Mouse (Mus musculus): ENCODE data around the gene Ddx31. TPM values are rescaled to one million over a fixed set of nuclear protein-coding genes. Genes with fewer than 3 reads are reported as not detected.

Ddx31 gene
- total and polyA plus RNA-seq, 3 experiments, result 20.9 to 26.0 TPM; not detected in 1

DNA sequence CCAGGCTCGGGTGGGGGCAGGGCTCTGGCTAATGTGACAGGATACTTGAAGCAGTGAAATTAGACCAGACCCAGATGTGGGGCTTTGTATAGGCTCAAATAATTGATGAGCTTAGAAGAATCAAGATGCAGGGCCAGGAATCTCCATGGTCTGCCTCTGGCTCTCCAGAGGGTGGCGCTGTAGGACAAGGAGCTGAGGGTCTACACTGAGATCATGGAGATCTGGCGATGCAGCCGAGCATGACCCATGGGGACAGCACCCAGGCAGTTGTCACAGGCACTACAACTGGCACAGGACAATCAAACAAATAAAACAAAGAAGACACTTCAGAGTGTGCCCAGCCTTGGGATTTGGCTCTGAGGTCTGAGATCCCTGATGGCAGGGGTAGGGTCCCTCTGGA lies 83.7 kb downstream of the Ddx31 start:
- Histone ChIP-seq H3K36me3 (ENCODE audit: control insufficient read depth in 1 of 2, insufficient read depth in 2 of 2, low read length in 2 of 2) (no peaks in the 10 kb centered on the region), H3K27me3 (ENCODE audit: control insufficient read depth in 1 of 2, insufficient read depth in 2 of 2, low read length in 2 of 2) (no peaks in the 10 kb centered on the region), H3K9me3 (replicated peaks; ENCODE audit: insufficient read depth, low read length) (no peaks in the 10 kb centered on the region), H3K4me3 (ENCODE audit: control insufficient read depth in 1 of 2, insufficient read depth in 1 of 2, low read depth in 2 of 2, low read length in 2 of 2) (no peak overlapping the region), H3K79me2 (ENCODE audit: control insufficient read depth, insufficient read depth, low read length, poor library complexity) (no peaks in the 10 kb centered on the region), H3K9ac (ENCODE audit: control insufficient read depth, low read depth, low read length, poor library complexity, severe bottlenecking) (no peak overlapping the region), H3K27ac (ENCODE audit: control insufficient read depth, low read depth, low read length) (no peak overlapping the region), H3K4me1 (ENCODE audit: control insufficient read depth in 1 of 2, insufficient read depth in 2 of 2, low read length in 2 of 2) (no peaks in the 10 kb centered on the region)
- TF ChIP-seq CHD1 (IDR thresholded peaks at IDR 0.05; ENCODE audit: low read depth, low read length), result no peak
- no peak for TF ChIP-seq USF1 (IDR thresholded peaks at IDR 0.05; ENCODE audit: low read depth, low read length)
- TF ChIP-seq TCF12 (IDR thresholded peaks at IDR 0.05; ENCODE audit: low read depth, low read length), result no peak
- TF ChIP-seq KAT2A (conservative IDR thresholded peaks at IDR 0.05; ENCODE audit: low read depth, low read length), result no peak
- peak; percentile 80 for TF ChIP-seq RAD21 (IDR thresholded peaks at IDR 0.05; ENCODE audit: low read depth, low read length)
- no peak for TF ChIP-seq SIN3A (IDR thresholded peaks at IDR 0.05; ENCODE audit: low read length)
- TF ChIP-seq GABPA (IDR thresholded peaks at IDR 0.05; ENCODE audit: low read depth, low read length), result no peak
- no peak for TF ChIP-seq ZMIZ1 (IDR thresholded peaks at IDR 0.05; ENCODE audit: low read depth, low read length)
- no peak for TF ChIP-seq CHD2 (IDR thresholded peaks at IDR 0.05; ENCODE audit: low read length)
- no peak for TF ChIP-seq NELFE (IDR thresholded peaks at IDR 0.05; ENCODE audit: low read depth, low read length)
- TF ChIP-seq JUND (IDR thresholded peaks at IDR 0.05; ENCODE audit: low read depth, low read length), result no peak
- TF ChIP-seq SMC3 (IDR thresholded peaks at IDR 0.05; ENCODE audit: low read depth, low read length), result peak; percentile 81
- no peak for TF ChIP-seq ETS1 (IDR thresholded peaks at IDR 0.05; ENCODE audit: low read depth, low read length)
- TF ChIP-seq MYB (IDR thresholded peaks at IDR 0.05; ENCODE audit: low read depth, low read length), result no peak
- no peak for TF ChIP-seq MAX (IDR thresholded peaks at IDR 0.05; ENCODE audit: low read length)
- peak; percentile 58; the same call in 1 of the 2 replicates for TF ChIP-seq ZC3H11A (IDR thresholded peaks at IDR 0.05; ENCODE audit: low read depth, low read length)
- TF ChIP-seq HCFC1 (IDR thresholded peaks at IDR 0.05; ENCODE audit: low read depth, low read length), result no peak
- no peak for TF ChIP-seq UBTF (IDR thresholded peaks at IDR 0.05; ENCODE audit: borderline replicate concordance, insufficient read depth, low read depth, low read length)
- no peak for TF ChIP-seq ZNF384 (IDR thresholded peaks at IDR 0.05; ENCODE audit: low read depth, low read length)
- no peak for TF ChIP-seq E2F4 (IDR thresholded peaks at IDR 0.05; ENCODE audit: borderline replicate concordance, low read depth, low read length)
- no peak for TF ChIP-seq POLR2AphosphoS5 (IDR thresholded peaks at IDR 0.05; ENCODE audit: borderline replicate concordance, low read depth, low read length)
- no peak for TF ChIP-seq TBP (IDR thresholded peaks at IDR 0.05; ENCODE audit: low read depth, low read length)
- no peak for TF ChIP-seq POLR2A (IDR thresholded peaks at IDR 0.05; ENCODE audit: control insufficient read depth in 1 of 2, insufficient read depth in 1 of 2, low read depth in 1 of 2, low read length in 2 of 2, poor library complexity in 1 of 2)
- TF ChIP-seq MAFK (IDR thresholded peaks at IDR 0.05; ENCODE audit: borderline replicate concordance, low read depth, low read length), result no peak
- TF ChIP-seq POLR2AphosphoS2 (IDR thresholded peaks at IDR 0.05; ENCODE audit: low read length), result no peak
- TF ChIP-seq RCOR1 (IDR thresholded peaks at IDR 0.05; ENCODE audit: low read depth, low read length), result no peak
- TF ChIP-seq CTCF (IDR thresholded peaks at IDR 0.05 in 2 of 3, conservative IDR thresholded peaks at IDR 0.05 in 1 of 3; ENCODE audit: control insufficient read depth in 1 of 3, insufficient read depth in 1 of 3, low read depth in 2 of 3, low read length in 3 of 3, poor library complexity in 1 of 3, severe bottlenecking in 1 of 3), result peak; percentile 84 to 86 (median 84)
- no peak for TF ChIP-seq EP300 (IDR thresholded peaks at IDR 0.05; ENCODE audit: low read depth in 1 of 2, low read length in 2 of 2)
- TF ChIP-seq ZKSCAN1 (IDR thresholded peaks at IDR 0.05; ENCODE audit: low read depth, low read length), result no peak
- peak; percentile 26; the same call in 1 of the 2 replicates for TF ChIP-seq BHLHE40 (IDR thresholded peaks at IDR 0.05; ENCODE audit: borderline replicate concordance, low read depth, low read length)
- TF ChIP-seq MEF2A (IDR thresholded peaks at IDR 0.05; ENCODE audit: extremely low read depth, insufficient replicate concordance, low read depth, low read length, poor library complexity, severe bottlenecking), result no peak
- TF ChIP-seq MAZ (IDR thresholded peaks at IDR 0.05; ENCODE audit: low read depth, low read length), result 0 out of 2 replicates have a peak, but pooled peaks have one; percentile 30
- no peak for TF ChIP-seq ELF1 (IDR thresholded peaks at IDR 0.05; ENCODE audit: low read depth, low read length)
- DNase-seq (ENCODE audit: low read depth, low spot score), result peak; percentile 60

Measured in MEL (cell line).